Mouse (Mus musculus): Measurements from ENCODE around the gene Hnf1b. TPM values are rescaled to one million over a fixed set of nuclear protein-coding genes. Genes with fewer than 3 reads are reported as not detected.

Gene Hnf1b
- polyA plus RNA-seq, 1 experiment from 2014 or later = not detected

DNA sequence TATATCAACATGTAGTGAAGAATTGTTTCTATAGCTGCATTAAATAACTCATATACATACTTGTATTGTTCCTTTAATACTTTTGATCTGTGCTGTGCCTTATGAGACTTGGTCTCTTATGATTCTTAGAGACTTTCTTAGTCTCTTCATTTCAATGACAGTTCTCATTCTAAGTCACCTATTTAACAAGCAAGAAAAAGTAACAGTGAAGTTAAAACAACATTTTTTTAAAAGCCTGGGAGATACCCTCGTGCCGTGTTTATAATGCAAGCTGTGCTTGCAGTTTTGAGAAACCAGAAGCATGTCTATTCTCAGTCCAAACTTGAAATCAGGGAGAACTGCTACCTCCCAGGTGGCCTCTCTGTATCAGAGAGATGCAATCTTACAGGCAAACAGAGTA, 4.8 kb downstream of the Hnf1b start:
- Histone ChIP-seq H3K36me3 (no peaks in the 10 kb centered on the region), H3K27ac (no peak overlapping the region), H3K4me1 (replicated peaks) (peaks cover 26% of the 10 kb centered on the region), H3K9me3 (no peaks in the 10 kb centered on the region), H3K4me2 (replicated peaks) (no peak overlapping the region), H3K27me3 (peaks cover 95% of the 10 kb centered on the region), H3K9ac (replicated peaks) (no peak overlapping the region), H3K4me3 (replicated peaks) (no peak overlapping the region)
- 10% methylated on average over 2 of the region's 2 CpGs for WGBS
- ATAC-seq = no peak

DNA sequence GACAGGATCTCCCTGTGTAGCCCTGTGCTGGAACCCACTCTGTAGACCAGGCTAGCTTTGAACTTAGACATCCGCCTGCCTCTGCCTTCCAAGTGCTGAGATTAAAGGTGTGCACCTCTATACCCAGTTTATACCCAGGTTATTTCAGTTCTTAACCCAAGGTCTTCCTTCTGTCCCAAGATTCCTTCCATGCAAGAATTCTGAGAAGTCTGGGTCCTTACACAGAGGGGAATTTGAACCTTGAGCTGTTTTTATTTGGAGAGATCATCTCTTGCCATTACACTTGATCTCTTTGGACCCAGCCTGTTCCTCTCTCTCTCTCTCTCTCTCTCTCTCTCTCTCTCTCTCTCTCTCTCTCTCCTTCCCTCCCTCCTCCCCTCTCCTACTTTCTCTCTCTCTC, 7.4 kb downstream of the Hnf1b start:
- no peak for ATAC-seq
- Histone ChIP-seq H3K27ac (no peak overlapping the region), H3K4me3 (replicated peaks) (no peak overlapping the region), H3K4me1 (replicated peaks) (0 out of 2 replicates have a peak, but pooled peaks cover 10% of the 10 kb centered on the region), H3K27me3 (peaks cover 79% of the 10 kb centered on the region), H3K9me3 (no peaks in the 10 kb centered on the region), H3K9ac (replicated peaks) (no peak overlapping the region), H3K4me2 (replicated peaks) (no peak overlapping the region), H3K36me3 (no peaks in the 10 kb centered on the region)
- WGBS = 82% methylated on average over 1 of the region's 1 CpGs

DNA sequence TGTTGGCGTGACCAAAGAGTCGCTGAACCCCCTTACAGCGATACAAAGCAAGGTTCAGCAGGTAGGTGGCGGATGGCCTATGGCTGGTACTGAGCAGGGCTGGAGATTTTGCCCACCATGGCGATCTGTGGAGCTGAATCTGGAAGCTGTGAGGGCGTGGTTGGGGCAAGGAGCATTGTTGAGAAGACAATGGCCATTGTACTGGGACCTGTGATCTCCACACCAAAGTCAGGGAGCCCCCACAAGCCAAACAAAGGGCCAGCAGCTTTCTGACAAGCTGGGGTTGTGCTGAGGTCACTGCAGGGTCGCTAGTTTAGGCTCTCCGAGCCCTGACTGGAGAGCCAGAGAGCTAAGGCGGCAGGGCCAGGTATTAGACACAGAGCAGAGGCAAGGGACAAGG, 15.4 kb downstream of the Hnf1b start:
- Histone ChIP-seq H3K9me3 (no peaks in the 10 kb centered on the region), H3K4me2 (replicated peaks) (no peak overlapping the region), H3K27me3 (peaks cover 56% of the 10 kb centered on the region), H3K4me1 (replicated peaks) (peaks cover 10% of the 10 kb centered on the region; the same call in 1 of the 2 replicates), H3K36me3 (no peaks in the 10 kb centered on the region), H3K4me3 (replicated peaks) (no peak overlapping the region), H3K27ac (no peak overlapping the region), H3K9ac (replicated peaks) (no peak overlapping the region)
- ATAC-seq = no peak
- WGBS = 12% methylated on average over 9 of the region's 9 CpGs

DNA sequence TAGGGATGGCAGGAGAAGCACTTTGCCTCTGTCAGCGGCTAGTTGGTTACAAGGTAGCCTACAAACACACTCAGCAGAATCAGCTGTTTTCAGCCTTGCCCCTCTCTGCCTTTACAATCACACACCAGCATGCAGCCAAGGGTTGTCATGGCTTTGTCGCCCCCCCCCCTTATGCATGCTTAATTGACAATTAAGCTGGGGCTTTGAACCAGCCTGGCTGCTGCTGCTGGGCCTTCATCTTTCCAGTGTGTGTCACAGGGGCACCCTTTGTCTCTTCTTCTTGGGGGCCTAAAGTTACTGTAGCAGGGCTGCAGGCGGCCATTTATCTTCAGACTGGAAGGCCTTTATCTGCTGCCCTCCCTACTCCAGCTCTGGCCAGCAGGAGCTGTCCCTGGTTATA, 17.7 kb downstream of the Hnf1b start:
- H3K27me3 ChIP-seq = peaks cover 49% of the 10 kb centered on the region
- no peak overlapping the region for H3K27ac ChIP-seq
- H3K4me3 ChIP-seq (replicated peaks) = no peak overlapping the region
- H3K36me3 ChIP-seq = no peaks in the 10 kb centered on the region
- 36% methylated on average over 3 of the region's 3 CpGs for WGBS
- no peak overlapping the region for H3K4me2 ChIP-seq (replicated peaks)
- no peaks in the 10 kb centered on the region for H3K9me3 ChIP-seq
- no peak for ATAC-seq
- no peak overlapping the region for H3K9ac ChIP-seq (replicated peaks)
- peaks cover 10% of the 10 kb centered on the region; the same call in 1 of the 2 replicates for H3K4me1 ChIP-seq (replicated peaks)

DNA sequence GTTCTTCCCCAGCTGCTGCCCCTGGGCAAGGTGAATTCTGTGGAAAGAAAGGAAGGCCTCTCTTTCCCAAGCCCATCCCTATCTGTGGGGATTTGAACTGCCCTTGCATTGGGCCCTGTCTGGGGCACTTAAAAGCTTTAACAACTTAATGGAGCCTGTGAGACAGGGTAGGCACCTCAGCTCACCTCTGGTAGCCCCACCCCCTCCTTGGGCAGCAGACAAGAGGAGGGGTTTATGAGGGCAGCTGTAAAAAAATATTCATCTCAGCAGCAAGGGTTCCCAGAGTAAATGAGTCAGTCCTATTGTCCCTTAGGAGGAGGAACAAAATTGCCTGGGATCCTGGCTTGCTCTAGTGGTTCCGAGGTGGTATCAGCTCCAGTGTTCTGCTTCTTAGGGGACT, 19.3 kb downstream of the Hnf1b start:
- H3K4me1 ChIP-seq (replicated peaks) = peaks cover 10% of the 10 kb centered on the region; the same call in 1 of the 2 replicates
- peaks cover 36% of the 10 kb centered on the region for H3K27me3 ChIP-seq
- no peaks in the 10 kb centered on the region for H3K9me3 ChIP-seq
- no peak overlapping the region for H3K4me3 ChIP-seq (replicated peaks)
- ATAC-seq = no peak
- no peak overlapping the region for H3K9ac ChIP-seq (replicated peaks)
- no peak overlapping the region for H3K27ac ChIP-seq
- WGBS = 5% methylated on average over 1 of the region's 1 CpGs
- no peak overlapping the region for H3K4me2 ChIP-seq (replicated peaks)
- no peaks in the 10 kb centered on the region for H3K36me3 ChIP-seq

DNA sequence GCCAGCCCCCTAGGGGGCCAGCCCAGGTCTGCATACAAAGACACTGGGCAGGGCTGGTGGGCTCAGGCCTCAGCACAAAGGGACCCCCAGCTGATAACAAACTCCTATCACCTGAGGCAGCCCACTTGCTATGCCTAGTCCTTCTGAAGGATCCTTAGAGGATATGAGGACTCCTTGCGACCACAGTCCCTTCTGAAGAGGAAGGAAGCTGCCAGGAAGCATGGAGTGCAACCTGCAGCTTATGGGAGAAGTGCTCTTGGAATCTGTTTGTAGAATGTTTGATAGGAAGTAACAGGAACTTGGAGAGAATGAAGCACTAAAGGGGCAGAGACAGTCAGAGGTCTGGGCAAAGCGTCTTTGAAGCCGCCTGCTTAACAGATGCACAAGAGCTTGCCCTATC, 19.8 kb downstream of the Hnf1b start:
- H3K9me3 ChIP-seq = no peaks in the 10 kb centered on the region
- H3K36me3 ChIP-seq = no peaks in the 10 kb centered on the region
- peaks cover 10% of the 10 kb centered on the region; the same call in 1 of the 2 replicates for H3K4me1 ChIP-seq (replicated peaks)
- H3K27me3 ChIP-seq = peaks cover 31% of the 10 kb centered on the region
- no peak overlapping the region for H3K9ac ChIP-seq (replicated peaks)
- ATAC-seq = no peak
- H3K27ac ChIP-seq = no peak overlapping the region
- no peak overlapping the region for H3K4me3 ChIP-seq (replicated peaks)
- 42% methylated on average over 3 of the region's 3 CpGs for WGBS
- no peak overlapping the region for H3K4me2 ChIP-seq (replicated peaks)

DNA sequence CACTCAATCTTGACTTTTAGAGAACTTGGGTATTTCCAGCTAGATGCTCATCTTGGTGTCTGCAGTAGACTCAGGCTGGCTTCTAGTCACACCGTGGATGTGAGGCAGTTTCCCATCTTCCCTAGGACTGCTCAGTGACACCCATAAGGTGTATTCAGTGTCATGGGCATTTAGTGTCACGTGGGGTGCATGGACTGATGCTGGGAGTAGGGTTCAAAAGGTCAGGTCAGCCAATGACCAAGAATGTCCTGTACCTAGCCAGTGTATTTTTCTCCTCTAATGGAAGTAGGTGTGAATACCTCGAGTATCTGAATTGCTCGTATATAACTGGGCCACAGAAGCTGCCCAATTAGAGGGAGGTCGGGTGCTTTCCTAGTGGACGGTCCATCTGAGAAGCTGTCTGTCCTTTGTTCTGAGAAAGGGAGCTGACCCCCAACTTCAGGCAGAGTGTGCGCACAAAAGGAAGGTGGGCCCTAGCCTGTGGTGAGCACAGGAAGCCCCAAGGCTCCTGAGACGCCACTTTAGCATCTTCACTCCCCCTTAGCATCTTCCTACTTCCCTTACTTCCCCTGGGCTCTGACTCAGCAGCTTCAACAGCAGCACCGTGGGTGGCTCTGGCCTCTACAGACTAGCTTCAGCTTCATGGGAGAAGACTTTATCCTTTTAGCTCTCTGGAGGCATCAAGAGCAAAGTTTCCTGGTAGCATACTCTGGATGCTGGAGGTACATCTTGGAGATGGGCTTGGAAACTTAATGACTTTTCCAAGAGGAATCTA, 22.1 kb downstream of the Hnf1b start:
- WGBS = 81% methylated on average over 9 of the region's 9 CpGs
- Histone ChIP-seq H3K27me3 (peaks cover 15% of the 10 kb centered on the region), H3K9ac (replicated peaks) (no peak overlapping the region), H3K27ac (no peak overlapping the region), H3K4me1 (replicated peaks) (peaks cover 6% of the 10 kb centered on the region; the same call in 1 of the 2 replicates), H3K36me3 (no peaks in the 10 kb centered on the region), H3K9me3 (no peaks in the 10 kb centered on the region), H3K4me2 (replicated peaks) (no peak overlapping the region), H3K4me3 (replicated peaks) (no peak overlapping the region)
- no peak for ATAC-seq

DNA sequence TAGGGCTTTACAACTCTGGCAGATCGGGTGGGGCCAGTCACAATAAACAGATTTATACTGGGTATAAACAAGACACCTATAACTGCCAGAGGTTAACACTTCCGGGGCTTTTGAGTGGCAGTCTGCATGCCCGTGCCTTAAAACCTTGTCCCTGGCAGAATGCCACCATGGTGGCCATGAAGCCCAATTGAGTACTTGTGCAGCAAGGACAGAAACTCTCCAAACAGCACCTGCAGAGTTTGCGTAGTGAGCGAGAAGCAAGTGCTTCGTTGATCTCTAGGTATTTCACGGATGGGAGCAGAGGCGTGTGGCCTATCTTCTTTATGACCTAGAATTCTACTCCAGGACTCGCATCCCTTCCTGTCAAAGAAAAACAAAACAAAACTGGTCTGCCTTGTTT, 23.6 kb downstream of the Hnf1b start:
- Histone ChIP-seq H3K9ac (replicated peaks) (no peak overlapping the region), H3K4me3 (replicated peaks) (no peak overlapping the region), H3K27ac (no peak overlapping the region), H3K9me3 (no peaks in the 10 kb centered on the region), H3K4me1 (replicated peaks) (peaks cover 6% of the 10 kb centered on the region; the same call in 1 of the 2 replicates), H3K4me2 (replicated peaks) (no peak overlapping the region), H3K36me3 (no peaks in the 10 kb centered on the region), H3K27me3 (no peaks in the 10 kb centered on the region)
- no peak for ATAC-seq
- WGBS = 89% methylated on average over 9 of the region's 9 CpGs

DNA sequence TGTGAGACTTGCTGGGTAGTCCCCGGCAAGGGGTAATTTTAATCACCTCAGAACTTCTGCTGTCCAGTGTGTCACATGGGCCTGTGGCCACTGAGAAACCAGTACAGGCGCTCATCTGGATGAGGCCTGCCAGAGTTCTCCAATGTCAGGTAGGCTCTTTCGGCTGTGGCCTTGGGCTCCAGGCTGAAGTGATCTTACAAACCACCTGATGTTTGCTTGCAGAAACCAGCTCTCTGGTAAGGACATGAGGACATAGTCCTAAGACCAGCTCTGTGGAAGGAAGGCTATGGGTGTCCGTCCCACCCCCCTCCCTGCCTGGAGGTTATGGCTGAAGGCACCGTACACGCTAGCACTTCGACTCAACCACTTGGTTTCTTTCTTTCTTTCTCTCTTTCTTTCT, 26.8 kb downstream of the Hnf1b start:
- Histone ChIP-seq H3K36me3 (no peaks in the 10 kb centered on the region), H3K4me1 (replicated peaks) (no peaks in the 10 kb centered on the region), H3K27me3 (no peaks in the 10 kb centered on the region), H3K9me3 (no peaks in the 10 kb centered on the region), H3K9ac (replicated peaks) (no peak overlapping the region), H3K27ac (no peak overlapping the region), H3K4me3 (replicated peaks) (no peak overlapping the region), H3K4me2 (replicated peaks) (no peak overlapping the region)
- no peak for ATAC-seq
- 93% methylated on average over 7 of the region's 7 CpGs for WGBS

DNA sequence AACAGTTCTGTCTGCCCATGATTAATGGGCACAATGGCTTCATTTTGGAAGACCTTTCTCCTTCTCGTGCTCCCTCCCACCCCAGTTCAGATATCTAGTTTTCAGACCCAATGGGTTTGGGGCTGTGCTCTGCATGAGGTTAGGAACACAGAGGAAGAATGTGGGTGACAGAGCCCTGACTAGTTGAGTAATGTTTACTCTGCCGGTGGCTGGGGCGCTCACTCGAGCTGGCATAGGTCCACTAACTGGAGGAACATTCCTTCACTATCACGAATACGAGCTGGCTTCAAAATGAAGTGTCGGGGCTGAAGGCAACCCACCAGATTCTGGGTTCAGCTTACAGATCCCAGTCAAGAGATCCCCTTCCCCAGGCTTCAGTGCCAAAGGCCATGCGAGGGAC, 27.9 kb downstream of the Hnf1b start:
- no peaks in the 10 kb centered on the region for H3K27me3 ChIP-seq
- WGBS = 85% methylated on average over 8 of the region's 8 CpGs
- H3K9ac ChIP-seq (replicated peaks) = no peak overlapping the region
- no peaks in the 10 kb centered on the region for H3K4me1 ChIP-seq (replicated peaks)
- H3K9me3 ChIP-seq = no peaks in the 10 kb centered on the region
- ATAC-seq = no peak
- H3K4me2 ChIP-seq (replicated peaks) = no peak overlapping the region
- no peaks in the 10 kb centered on the region for H3K36me3 ChIP-seq
- no peak overlapping the region for H3K27ac ChIP-seq
- H3K4me3 ChIP-seq (replicated peaks) = no peak overlapping the region

DNA sequence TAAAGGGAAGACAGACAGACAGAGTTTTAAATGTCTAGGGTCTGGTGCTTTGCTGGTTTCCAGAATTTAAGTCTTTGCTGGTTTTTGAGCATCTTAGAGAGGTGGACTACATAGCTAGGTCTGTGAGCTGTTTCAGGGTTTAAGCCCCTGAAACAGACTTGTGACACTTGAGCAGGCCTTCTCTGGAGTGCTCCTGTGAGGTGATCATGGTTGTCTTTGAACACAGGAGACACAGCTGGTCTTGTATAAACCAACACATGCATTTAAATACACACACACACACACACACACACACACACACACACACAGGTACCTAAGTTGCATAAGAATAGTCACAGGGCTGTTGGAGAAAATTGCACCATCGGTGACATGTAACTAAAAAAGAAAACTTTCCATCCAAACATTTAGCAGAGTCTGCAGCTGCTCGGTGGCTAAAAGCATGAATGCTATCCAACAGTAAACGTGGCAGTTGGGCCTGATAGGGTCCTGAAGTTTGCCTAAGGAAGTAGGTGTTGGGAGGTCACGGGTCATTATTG, 28.6 kb downstream of the Hnf1b start:
- Histone ChIP-seq H3K4me1 (replicated peaks) (no peaks in the 10 kb centered on the region), H3K27ac (no peak overlapping the region), H3K4me2 (replicated peaks) (no peak overlapping the region), H3K9me3 (no peaks in the 10 kb centered on the region), H3K9ac (replicated peaks) (no peak overlapping the region), H3K27me3 (no peaks in the 10 kb centered on the region), H3K36me3 (no peaks in the 10 kb centered on the region), H3K4me3 (replicated peaks) (no peak overlapping the region)
- WGBS = 82% methylated on average over 4 of the region's 4 CpGs
- no peak for ATAC-seq

DNA sequence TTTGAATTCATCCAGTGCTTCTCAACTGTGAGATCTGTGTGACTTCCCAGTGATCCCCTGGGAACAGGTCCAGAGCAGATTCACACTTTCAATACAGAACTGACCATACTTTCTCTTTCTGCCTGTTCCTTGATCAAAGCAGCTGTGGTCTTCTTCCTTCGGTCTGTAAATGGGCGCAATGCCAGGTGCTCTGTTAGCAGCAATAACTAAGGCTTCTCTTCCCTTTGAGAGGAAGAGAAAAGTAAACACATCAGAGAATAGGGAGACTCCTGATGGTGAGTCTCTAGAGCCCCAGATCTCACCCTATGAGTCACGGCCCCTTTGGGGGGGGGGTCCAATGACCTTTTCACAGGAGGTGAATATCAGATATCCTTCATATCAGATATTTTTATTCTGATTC, 29.3 kb downstream of the Hnf1b start:
- H3K27me3 ChIP-seq = no peaks in the 10 kb centered on the region
- no peak for ATAC-seq
- 76% methylated on average over 3 of the region's 3 CpGs for WGBS
- H3K9ac ChIP-seq (replicated peaks) = no peak overlapping the region
- H3K36me3 ChIP-seq = no peaks in the 10 kb centered on the region
- H3K27ac ChIP-seq = no peak overlapping the region
- H3K9me3 ChIP-seq = no peaks in the 10 kb centered on the region
- H3K4me2 ChIP-seq (replicated peaks) = no peak overlapping the region
- H3K4me3 ChIP-seq (replicated peaks) = no peak overlapping the region
- no peaks in the 10 kb centered on the region for H3K4me1 ChIP-seq (replicated peaks)

DNA sequence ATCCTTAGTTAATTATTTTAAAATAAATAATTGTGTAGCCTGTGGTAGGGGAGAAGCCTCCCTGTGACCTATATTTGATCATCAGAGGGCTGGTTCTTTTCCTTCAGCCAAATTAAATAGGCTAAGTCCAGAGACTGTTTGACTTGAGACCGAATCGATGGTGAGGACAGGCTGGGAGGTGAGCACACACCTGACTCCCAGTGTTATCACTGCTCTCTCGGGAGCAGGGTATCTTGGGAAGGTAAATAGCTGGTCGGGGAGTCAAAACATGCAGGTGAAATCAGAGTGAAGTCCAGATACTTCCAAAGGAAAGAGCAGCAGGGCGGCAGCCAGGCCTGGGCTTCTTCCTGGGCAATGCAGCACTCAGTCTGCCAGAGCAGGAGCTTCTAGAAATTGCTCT, 31.6 kb downstream of the Hnf1b start:
- H3K36me3 ChIP-seq = no peaks in the 10 kb centered on the region
- H3K9me3 ChIP-seq = no peaks in the 10 kb centered on the region
- H3K27ac ChIP-seq = no peak overlapping the region
- H3K27me3 ChIP-seq = no peaks in the 10 kb centered on the region
- H3K4me1 ChIP-seq (replicated peaks) = no peaks in the 10 kb centered on the region
- no peak overlapping the region for H3K4me3 ChIP-seq (replicated peaks)
- H3K9ac ChIP-seq (replicated peaks) = no peak overlapping the region
- WGBS = 88% methylated on average over 5 of the region's 5 CpGs
- ATAC-seq = no peak
- H3K4me2 ChIP-seq (replicated peaks) = no peak overlapping the region

Measured in midbrain, embryonic 13.5 days (tissue).